Mouse (Mus musculus) gastrocnemius, postnatal 25 days (tissue): ENCODE measurements around the gene Gm20547. TPM values are rescaled to one million over a fixed set of nuclear protein-coding genes. Genes with fewer than 3 reads are reported as not detected.

Experiments used
- DNase-seq: peaks from one replicate; pipeline ENCODE4 v3.0.0; 2022
- total RNA-seq, 2 experiments: library from RNA; stranded (reverse); gene quantifications; 1 replicate in 1 of 2; 2 replicates in 1 of 2; pipeline ENCODE4 v1.2.3; 2021

The Gm20547 gene
- total RNA-seq, 2 experiments from 2014 or later, result not detected

- no peak for DNase-seq
Measured at GRCm38 (mm10) chr17:34896366-34896765, 14.5 kb upstream of the Gm20547 start.

DNA sequence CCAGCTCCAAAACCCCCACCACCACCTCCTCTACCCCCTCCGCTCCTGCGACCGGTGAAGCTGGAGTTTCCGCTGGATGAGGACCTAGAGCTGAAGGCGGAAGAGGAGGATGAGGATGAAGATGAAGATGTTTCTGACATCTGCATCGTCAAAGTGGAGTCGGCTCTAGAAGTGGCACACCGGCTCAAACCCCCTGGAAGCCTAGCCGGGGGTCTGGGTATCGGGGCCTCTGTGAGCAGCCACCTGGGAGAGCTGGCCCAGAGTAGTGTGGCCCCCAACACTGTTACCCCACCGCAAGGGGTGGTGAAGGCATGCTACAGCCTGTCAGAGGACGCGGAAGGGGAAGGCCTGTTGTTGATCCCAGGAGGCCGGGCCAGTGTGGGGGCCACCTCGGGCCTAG is 13.9 kb upstream of the Gm20547 start:
- DNase-seq, result no peak

- peak; percentile 57 for DNase-seq
Measured at GRCm38 (mm10) chr17:34894801-34895530, 13.1 kb upstream of the Gm20547 start.

DNA sequence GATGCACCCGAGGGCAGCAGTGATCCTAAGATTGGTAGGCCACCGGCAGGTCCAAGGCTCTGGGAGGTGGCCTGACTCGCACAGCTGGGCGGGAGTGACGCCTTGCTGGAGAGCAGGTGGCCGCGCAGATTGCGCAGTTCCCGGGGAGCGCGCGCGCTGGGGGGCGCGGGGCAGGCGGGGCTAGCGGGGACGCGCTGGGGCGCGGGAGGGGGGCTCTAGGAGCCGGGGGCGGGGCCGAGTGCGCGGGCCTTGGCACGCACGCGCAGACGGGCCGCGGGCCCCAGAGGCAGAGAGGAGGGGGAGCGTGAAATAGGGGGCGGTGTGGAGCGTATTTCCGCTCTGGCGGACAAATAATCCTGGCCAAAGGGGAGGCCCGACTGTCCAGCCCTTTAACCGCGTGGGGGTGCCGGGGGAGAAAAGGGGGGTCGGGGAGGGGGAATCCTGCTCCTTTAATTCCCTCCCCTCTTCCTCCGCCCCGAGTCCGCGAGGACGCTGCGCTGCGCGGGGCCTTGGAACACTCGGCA is 12.3 kb upstream of the Gm20547 start:
- peak; percentile 94 for DNase-seq

GRCm38 (mm10) chr17:34893072-34893824 is 11.4 kb upstream of the Gm20547 start:
- no peak for DNase-seq

GRCm38 (mm10) chr17:34891377-34891776 is 9.5 kb upstream of the Gm20547 start:
- DNase-seq, result no peak

GRCm38 (mm10) chr17:34890074-34890743 is 8.4 kb upstream of the Gm20547 start:
- DNase-seq, result no peak

DNA sequence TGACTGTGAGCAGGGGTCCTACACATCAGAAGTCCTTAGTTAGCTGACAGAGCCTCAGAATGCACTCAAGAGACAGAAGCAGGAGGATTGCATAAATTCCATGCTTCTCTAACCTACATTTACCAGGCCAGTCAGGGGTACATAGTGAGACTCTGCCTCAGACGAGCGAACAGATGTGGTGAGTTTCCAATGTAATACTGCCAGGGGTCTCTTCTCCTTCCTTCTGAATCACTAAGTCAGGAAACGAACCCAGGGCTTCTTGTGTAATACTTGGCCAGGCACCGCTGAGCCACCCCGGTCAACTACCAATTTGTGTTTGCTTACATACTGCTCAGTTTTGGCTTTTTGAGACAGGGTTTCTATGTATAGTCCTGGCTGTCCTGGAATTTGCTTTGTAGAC is 6.1 kb upstream of the Gm20547 start:
- DNase-seq, result no peak

GRCm38 (mm10) chr17:34885615-34886014 is 3.8 kb upstream of the Gm20547 start:
- DNase-seq, result no peak

DNA sequence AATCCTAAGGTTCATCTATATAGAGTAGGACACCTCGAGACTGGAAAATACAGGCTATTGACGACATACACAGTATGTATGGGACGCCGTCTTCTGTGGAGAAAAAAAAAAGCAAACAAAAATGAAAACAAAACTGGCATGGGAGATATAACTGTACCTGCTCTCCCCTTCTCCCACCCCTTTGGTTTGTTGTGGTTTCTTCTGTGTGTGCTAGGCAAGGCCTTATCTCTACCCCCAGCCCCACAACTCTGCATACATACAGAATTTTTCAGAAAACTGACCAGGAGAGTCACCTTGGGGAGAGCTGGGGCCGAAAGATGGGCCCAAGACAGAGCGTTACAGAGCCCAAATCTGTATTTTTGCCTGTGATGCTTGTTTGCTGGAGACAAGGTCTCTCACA is 2.9 kb upstream of the Gm20547 start:
- DNase-seq, result no peak

- DNase-seq, result no peak
Measured at GRCm38 (mm10) chr17:34883332-34883731, 1.5 kb upstream of the Gm20547 start.

- no peak for DNase-seq
Measured at GRCm38 (mm10) chr17:34881166-34881565, 676 bp downstream of the Gm20547 start.

DNA sequence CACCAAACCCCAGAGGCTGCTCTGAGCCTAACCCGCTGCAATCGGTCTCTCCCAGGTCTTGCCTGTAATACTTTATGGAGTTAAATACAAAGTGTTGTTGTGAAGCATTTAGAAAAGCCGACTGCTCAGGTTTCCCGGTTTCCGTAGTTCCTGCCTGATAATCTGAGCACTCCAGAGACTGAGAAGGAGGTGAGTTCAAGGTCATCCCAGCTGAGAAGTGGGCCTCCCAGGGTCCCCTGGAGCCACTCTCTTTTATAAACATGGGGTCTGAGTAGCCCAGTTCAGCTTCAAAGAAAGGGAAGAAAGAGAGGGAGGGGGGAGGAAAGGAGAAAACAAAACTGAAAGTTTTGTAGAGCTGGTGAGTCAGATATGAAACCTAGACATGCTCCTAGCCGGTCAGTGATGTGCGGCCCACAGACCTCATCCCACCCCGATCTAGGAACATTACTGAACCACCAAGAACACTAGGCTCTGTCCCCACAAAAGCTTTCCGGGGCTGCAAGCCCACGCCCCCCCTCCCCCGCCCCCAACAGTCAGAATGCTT is 2.4 kb downstream of the Gm20547 start, which contains the start of gene Zbtb12:
TSS of gene Zbtb12 (plus strand) at position 148 of the 544 bp plus-strand sequence.
- DNase-seq, result no peak

- no peak for DNase-seq
Measured at GRCm38 (mm10) chr17:34874321-34874720, 7.5 kb downstream of the Gm20547 start.

DNA sequence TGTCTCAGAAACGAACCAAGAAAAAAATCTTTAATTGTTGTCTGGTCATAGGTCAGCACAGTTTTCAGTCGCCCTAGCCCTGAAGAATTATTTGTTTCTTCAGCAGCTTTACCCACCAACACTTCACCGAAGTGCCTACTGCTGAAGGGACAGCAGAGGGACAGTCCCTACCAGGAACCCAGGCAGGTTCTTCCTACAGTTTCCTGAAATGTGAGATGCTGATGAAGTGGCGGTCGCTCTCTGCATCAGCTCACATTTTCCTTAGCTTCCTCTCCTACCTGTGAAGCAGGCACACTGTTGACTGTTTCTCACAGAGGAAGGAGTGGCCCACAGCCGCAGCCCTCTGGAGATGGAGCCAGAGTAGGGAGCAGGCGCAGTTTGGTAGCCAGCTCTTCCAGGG is 15.9 kb downstream of the Gm20547 start:
- DNase-seq, result no peak

GRCm38 (mm10) chr17:34862416-34863081 is 19.3 kb downstream of the Gm20547 start, which contains the start of gene Cfb:
Gene Cfb, minus strand, starts transcription at chr17:34862518.
- no peak for DNase-seq

DNA sequence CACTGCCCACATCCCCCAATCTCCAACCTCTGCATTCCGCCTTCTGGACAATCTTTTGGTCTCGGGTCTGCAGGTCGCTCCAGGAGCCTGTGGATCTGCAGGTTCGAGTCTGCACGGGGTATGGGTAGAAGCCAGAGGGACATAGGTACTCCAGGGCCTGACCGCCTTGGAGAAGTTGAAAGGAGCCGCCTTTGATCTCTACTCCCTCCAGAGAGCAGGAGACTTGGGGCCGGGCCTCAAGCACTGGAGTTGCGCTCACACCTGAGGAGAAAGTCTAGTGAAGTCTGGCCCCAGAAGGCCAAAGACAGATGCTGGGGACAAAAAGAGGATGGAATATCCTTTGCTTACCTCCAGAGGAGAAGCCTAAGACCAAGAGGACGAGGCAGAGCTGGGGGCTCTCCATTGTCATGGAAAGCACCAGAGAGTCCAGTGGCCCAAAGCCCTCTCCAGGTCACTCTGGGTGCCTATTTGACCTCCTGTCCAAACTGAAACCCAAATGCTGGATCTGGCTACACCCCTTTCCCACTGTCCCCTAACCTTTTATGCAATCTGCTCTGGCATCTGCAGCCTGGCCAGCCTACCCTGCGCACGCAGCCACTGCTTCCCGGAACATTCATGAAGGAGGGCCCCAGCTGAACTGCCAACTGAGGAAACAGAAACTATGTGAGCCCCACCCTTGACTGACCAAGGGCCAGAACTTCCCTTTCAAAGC is 20.0 kb downstream of the Gm20547 start:
- no peak for DNase-seq

- no peak for DNase-seq
Measured at GRCm38 (mm10) chr17:34860514-34860913, 21.3 kb downstream of the Gm20547 start.

GRCm38 (mm10) chr17:34858670-34859069 is 23.2 kb downstream of the Gm20547 start:
- DNase-seq, result no peak

DNA sequence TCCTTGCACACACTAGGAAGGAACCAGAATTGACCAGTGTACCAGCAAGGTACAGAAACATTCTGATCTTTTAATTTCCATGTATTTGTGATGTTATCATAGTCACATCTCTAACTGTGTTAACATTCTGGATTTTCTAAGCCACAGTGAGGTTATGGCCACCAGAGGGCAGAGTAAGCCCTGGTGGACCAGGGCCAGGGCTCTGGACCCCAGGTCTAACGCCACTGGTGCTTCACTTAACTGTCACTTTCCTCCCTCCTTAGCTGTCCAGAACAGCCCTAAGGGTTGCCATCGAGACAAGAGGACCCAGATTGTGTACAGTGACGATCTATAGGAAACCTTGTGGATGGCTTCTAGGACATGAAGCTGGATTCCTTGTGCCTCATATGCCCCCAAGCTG is 26.0 kb downstream of the Gm20547 start:
- no peak for DNase-seq

DNA sequence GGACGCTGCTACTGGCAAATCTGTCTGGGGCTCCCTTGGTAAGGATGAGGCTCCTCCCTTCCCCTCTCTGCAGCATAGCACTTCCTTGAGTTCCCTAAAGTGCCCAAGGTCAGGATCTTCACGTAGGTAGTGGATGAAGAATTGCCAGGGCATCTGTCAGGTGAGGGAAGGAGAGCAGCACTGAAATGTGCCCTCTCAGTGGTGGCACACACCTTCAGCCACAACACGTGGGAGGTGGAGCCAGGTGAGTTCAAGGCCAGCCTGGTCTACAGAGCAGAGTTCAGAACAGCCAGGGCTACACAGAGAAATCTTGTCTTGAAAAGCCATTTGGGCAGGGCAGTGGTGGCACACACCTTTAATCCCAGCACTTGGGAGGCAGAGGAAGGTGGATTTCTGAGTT is 27.1 kb downstream of the Gm20547 start:
- no peak for DNase-seq
